Mouse (Mus musculus) stomach, embryonic 14.5 days (tissue): ENCODE results near the gene Gtf3c6. TPM values are rescaled to one million over a fixed set of nuclear protein-coding genes. Genes with fewer than 3 reads are reported as not detected.
"Not testable (repeated sequence)": the region's sequence is repeated elsewhere in the genome, so short reads cannot be mapped to it uniquely, and the experiment has no call there.

Source experiments
- ATAC-seq: fragments of 200-750 bp; cut with Nextera tagmentation; 2 replicates; pipeline ENCODE4 v1.8.0; 2017; ENCODE audit warnings: low read depth, moderate TSS enrichment; ENCODE audit not compliant: insufficient number of reproducible peaks, insufficient read depth, low FRiP score
- H3K27ac ChIP-seq: fragments of 300-500 bp; sonication (generic); 2 replicates; pipeline ENCODE4 v1.5.1; 2014; ENCODE audit warnings: mild to moderate bottlenecking, low read length, moderate library complexity, mixed read lengths
- H3K27me3 ChIP-seq: fragments of 300-500 bp; sonication (generic); 2 replicates; pipeline ENCODE4 v1.6.1; 2014; ENCODE audit warnings: low read length, control low read depth, mixed read lengths; ENCODE audit not compliant: control insufficient read depth, insufficient read depth
- H3K36me3 ChIP-seq: fragments of 300-500 bp; sonication (generic); 2 replicates; pipeline ENCODE4 v1.6.1; 2014; ENCODE audit warnings: mild to moderate bottlenecking, control low read depth, low read length, moderate library complexity, mixed read lengths; ENCODE audit not compliant: control insufficient read depth, insufficient read depth
- H3K4me1 ChIP-seq: fragments of 300-500 bp; sonication (generic); 2 replicates; pipeline ENCODE4 v1.6.1; 2014; ENCODE audit warnings: low read length, control low read depth, mixed read lengths; ENCODE audit not compliant: control insufficient read depth, insufficient read depth
- H3K4me2 ChIP-seq: fragments of 300-500 bp; sonication (generic); replicated peaks from 2 replicates; pipeline ENCODE4 v1.6.1; 2014; ENCODE audit warnings: low read depth, low read length, control low read depth
- H3K4me3 ChIP-seq: fragments of 300-500 bp; sonication (generic); 2 replicates; pipeline ENCODE4 v1.5.1; 2014; ENCODE audit warnings: low read depth, low read length, control low read depth
- H3K9ac ChIP-seq: fragments of 300-500 bp; sonication (generic); replicated peaks from 2 replicates; pipeline ENCODE4 v1.6.1; 2014; ENCODE audit warnings: low read depth, mild to moderate bottlenecking, control low read depth, low read length, moderate library complexity, mixed read lengths
- H3K9me3 ChIP-seq: fragments of 300-500 bp; sonication (generic); 2 replicates; pipeline ENCODE4 v1.6.1; 2016; ENCODE audit warnings: low read depth, low read length, control low read depth; ENCODE audit not compliant: control insufficient read depth
- WGBS: fragments of 180-500 bp; shearing (Covaris S2); extraction: QIAGEN DNeasy Blood & Tissue Kit; methylation state at CpG from one replicate; pipeline ENCODE4 v1.1.7; 2014; 5-methylcytosine and 5-hydroxymethylcytosine counted together
- polyA plus RNA-seq: library from polyadenylated mRNA; unstranded; fragments of >200 nt; fragmentation: Nextera tagmentation; extraction: Ambion mirVana; gene quantifications from 2 replicates; pipeline ENCODE4 v1.2.1, GENCODE M21; 2014

The Gtf3c6 gene
- 95.6 and 101 TPM in 2 replicates for polyA plus RNA-seq

GRCm38 (mm10) chr10:40257414-40258255 is at the start of gene Gtf3c6:
Gene Gtf3c6 (minus strand): TSS chr10:40258108.
- Histone ChIP-seq H3K27me3 (no peaks in the 10 kb centered on the region), H3K9ac (peak within 1 kb of the TSS; percentile 66), H3K27ac (peak within 1 kb of the TSS; percentile 94), H3K4me3 (peak within 1 kb of the TSS; percentile 58), H3K4me1 (peaks cover 3% of the 10 kb centered on the region; the same call in 1 of the 2 replicates), H3K4me2 (peak within 1 kb of the TSS; percentile 65), H3K9me3 (no peaks in the 10 kb centered on the region), H3K36me3 (peaks cover 11% of the 10 kb centered on the region)
- peak; percentile 68 for ATAC-seq
- under 1% methylated on average over 43 of the region's 43 CpGs for WGBS

- H3K4me1 ChIP-seq, result no peaks in the 10 kb centered on the region
- H3K36me3 ChIP-seq, result no peaks in the 10 kb centered on the region
- H3K4me2 ChIP-seq, result no peak overlapping the region
- H3K9ac ChIP-seq, result no peak overlapping the region
- no peak for ATAC-seq
- WGBS, result 90% methylated on average over 1 of the region's 1 CpGs
- no peaks in the 10 kb centered on the region for H3K27me3 ChIP-seq
- no peak overlapping the region for H3K4me3 ChIP-seq
- no peaks in the 10 kb centered on the region for H3K9me3 ChIP-seq
- no peak overlapping the region for H3K27ac ChIP-seq
Observed at GRCm38 (mm10) chr10:40305989-40306388, 48.1 kb upstream of the Gtf3c6 start.

- WGBS, result under 1% methylated on average over 55 of the region's 55 CpGs
- Histone ChIP-seq H3K27ac (peak within 1 kb of the TSS; percentile 98), H3K4me1 (peaks cover 18% of the 10 kb centered on the region; the same call in 1 of the 2 replicates), H3K9me3 (no peaks in the 10 kb centered on the region), H3K27me3 (no peaks in the 10 kb centered on the region), H3K4me3 (peak within 1 kb of the TSS; percentile 92), H3K4me2 (peak within 1 kb of the TSS; percentile 62), H3K9ac (peak within 1 kb of the TSS; percentile 95), H3K36me3 (no peaks in the 10 kb centered on the region)
- peak; percentile 96 for ATAC-seq
Observed at GRCm38 (mm10) chr10:40302140-40302985, 44.5 kb upstream of the Gtf3c6 start, which contains the start of gene Amd1. Gene Amd1 (minus strand): TSS chr10:40302186.

- H3K36me3 ChIP-seq, H3K9me3 ChIP-seq, H3K27me3 ChIP-seq: not testable (repeated sequence)
- 0% methylated on average over 69 of the region's 91 CpGs for WGBS
- Histone ChIP-seq H3K4me3 (peak overlapping the region; percentile 92), H3K4me1 (peaks cover 18% of the 10 kb centered on the region; the same call in 1 of the 2 replicates), H3K27ac (peak overlapping the region; percentile 95), H3K9ac (peak overlapping the region; percentile 95), H3K4me2 (peak overlapping the region; percentile 62)
- 0 out of 2 replicates have a peak, but pooled peaks have one; percentile 10 for ATAC-seq
Observed at GRCm38 (mm10) chr10:40301181-40302075, 43.5 kb upstream of the Gtf3c6 start.

- peak; percentile 89 for ATAC-seq
- WGBS, result under 1% methylated on average over 36 of the region's 36 CpGs
- H3K36me3 ChIP-seq, result no peaks in the 10 kb centered on the region
- no peaks in the 10 kb centered on the region for H3K9me3 ChIP-seq
- no peaks in the 10 kb centered on the region for H3K27me3 ChIP-seq
- peak overlapping the region; percentile 95 for H3K9ac ChIP-seq
- peaks cover 18% of the 10 kb centered on the region; the same call in 1 of the 2 replicates for H3K4me1 ChIP-seq
- H3K27ac ChIP-seq, result peak overlapping the region; percentile 95
- H3K4me2 ChIP-seq, result peak overlapping the region; percentile 62
- peak overlapping the region; percentile 92 for H3K4me3 ChIP-seq
Observed at GRCm38 (mm10) chr10:40300648-40301171, 42.8 kb upstream of the Gtf3c6 start.

- Histone ChIP-seq H3K4me3 (no peak overlapping the region), H3K27me3 (no peaks in the 10 kb centered on the region), H3K4me1 (no peaks in the 10 kb centered on the region), H3K9ac (no peak overlapping the region), H3K27ac (no peak overlapping the region), H3K9me3 (no peaks in the 10 kb centered on the region), H3K36me3 (peaks cover 25% of the 10 kb centered on the region), H3K4me2 (no peak overlapping the region)
- WGBS, result 91% methylated on average over 6 of the region's 6 CpGs
- ATAC-seq, result no peak
Observed at GRCm38 (mm10) chr10:40292640-40293039, 34.7 kb upstream of the Gtf3c6 start.

GRCm38 (mm10) chr10:40286767-40287166 is 28.9 kb upstream of the Gtf3c6 start:
- Histone ChIP-seq H3K4me3 (no peak overlapping the region), H3K9me3 (no peaks in the 10 kb centered on the region), H3K27me3 (no peaks in the 10 kb centered on the region), H3K4me1 (no peaks in the 10 kb centered on the region), H3K9ac (no peak overlapping the region), H3K36me3 (peaks cover 32% of the 10 kb centered on the region), H3K4me2 (no peak overlapping the region), H3K27ac (no peak overlapping the region)
- ATAC-seq, result no peak
- WGBS, result 85% methylated on average over 1 of the region's 1 CpGs
